Comparison of ENCODE assay signal across 11 mouse cellular contexts in genomic region chr13:112063409-112064111, GRCm38 (mm10).
DNase-seq lines count a peak whose midpoint lies in the region; ATAC-seq and TF ChIP-seq lines count a peak whose summit lies in the region.
"Had no signal": no experiment of that assay in that cellular context is flagged by ENCODE, and none has a peak within 500 bp of the region (broad histone marks: within the 10 kb centered on the region; RNA-seq: fewer than 3 reads in every experiment).

No protein-coding gene starts in this region.

- H3K27ac ChIP-seq in embryonic facial prominence, embryonic 12.5 days: 0 out of 2 replicates have a peak overlapping the region, but pooled peaks have one; percentile 9
- H3K27ac ChIP-seq: hindbrain, embryonic 15.5 days; lung, embryonic 15.5 days had no signal

- H3K4me1 ChIP-seq in embryonic facial prominence, embryonic 12.5 days: peaks cover 15% of the 10 kb centered on the region
- H3K4me1 ChIP-seq: hindbrain, embryonic 15.5 days had no signal

- WGBS in embryonic facial prominence, embryonic 12.5 days: 40% methylated on average over 11 of the region's 11 CpGs

- no peaks in the 10 kb centered on the region for H3K9me3 ChIP-seq in embryonic facial prominence, embryonic 12.5 days
- H3K9me3 ChIP-seq: hindbrain, embryonic 15.5 days; lung, embryonic 15.5 days had no signal

- TF ChIP-seq POLR2A in myocyte (IDR thresholded peaks at IDR 0.05; ENCODE audit: insufficient read length, low read depth): no peak

- peak; percentile 97 for DNase-seq in 416B (ENCODE audit: low read depth)
- DNase-seq in right cerebral cortex, postnatal 36 days (ENCODE audit: low spot score in 2 of 2): no peak
- DNase-seq in frontal cortex, postnatal 25 days (ENCODE audit: low spot score in 2 of 2): no peak
- DNase-seq in frontal cortex, adult 2 months (ENCODE audit: extremely low spot score in 1 of 2, low spot score in 1 of 2): no peak
- DNase-seq: cerebellum, adult 9-10 months had no signal

- no peak overlapping the region for H3K9ac ChIP-seq in embryonic facial prominence, embryonic 12.5 days
- H3K9ac ChIP-seq: hindbrain, embryonic 15.5 days; lung, embryonic 15.5 days had no signal

- H3K27me3 ChIP-seq in embryonic facial prominence, embryonic 12.5 days: no peaks in the 10 kb centered on the region
- no peaks in the 10 kb centered on the region for H3K27me3 ChIP-seq in myocyte (ENCODE audit: control insufficient read depth, insufficient read depth, insufficient read length)
- H3K27me3 ChIP-seq: hindbrain, embryonic 15.5 days; lung, embryonic 15.5 days had no signal

- no peaks in the 10 kb centered on the region for H3K36me3 ChIP-seq in embryonic facial prominence, embryonic 12.5 days
- no peaks in the 10 kb centered on the region for H3K36me3 ChIP-seq in myocyte (ENCODE audit: control insufficient read depth, insufficient read depth)
- H3K36me3 ChIP-seq: hindbrain, embryonic 15.5 days; lung, embryonic 15.5 days had no signal

- H3K4me3 ChIP-seq in embryonic facial prominence, embryonic 12.5 days: no peak overlapping the region
- H3K4me3 ChIP-seq in myocyte: no peak overlapping the region
- H3K4me3 ChIP-seq: hindbrain, embryonic 15.5 days; lung, embryonic 15.5 days had no signal

- H3ac ChIP-seq in myocyte (ENCODE audit: control insufficient read depth, insufficient read length): no peak overlapping the region

- no peaks in the 10 kb centered on the region for H3K79me2 ChIP-seq in myocyte (ENCODE audit: control insufficient read depth, insufficient read depth)

- ATAC-seq in CD4-positive, CD25-positive, alpha-beta regulatory T cell, adult 4 months: peak; percentile 90
- ATAC-seq in embryonic facial prominence, embryonic 12.5 days (ENCODE audit: insufficient number of reproducible peaks, insufficient read depth, low FRiP score, low TSS enrichment): 0 out of 2 replicates have a peak, but pooled peaks have one; percentile 25
- ATAC-seq: forebrain, embryonic 14.5 days had no signal

- no peak overlapping the region; the same call in 1 of the 2 replicates for H3K4me2 ChIP-seq in embryonic facial prominence, embryonic 12.5 days (replicated peaks)
- peak overlapping the region; percentile 49 for H3K4me2 ChIP-seq in myocyte (ENCODE audit: low read depth)
- H3K4me2 ChIP-seq: hindbrain, embryonic 15.5 days; lung, embryonic 15.5 days had no signal

TF ChIP-seq in myocyte, 11 proteins besides CTCF, POLR2A, EP300 and RAD21:
- no peak for TF ChIP-seq POLR2AphosphoS2 (IDR thresholded peaks at IDR 0.05; ENCODE audit: insufficient read length, low read depth)
- TF ChIP-seq TCF3 (IDR thresholded peaks at IDR 0.05; ENCODE audit: insufficient read length, low read depth): no peak
- TF ChIP-seq MAX (IDR thresholded peaks at IDR 0.05; ENCODE audit: low read depth): no peak
- TF ChIP-seq MYOG (IDR thresholded peaks at IDR 0.05; ENCODE audit: control insufficient read depth in 1 of 3, insufficient read depth in 1 of 3, insufficient read length in 2 of 3, low read depth in 2 of 3): no peak
- no peak for TF ChIP-seq MYOD1 (IDR thresholded peaks at IDR 0.05; ENCODE audit: control insufficient read depth in 1 of 3, insufficient read length in 2 of 3, low read depth in 2 of 3)
- no peak for TF ChIP-seq USF1 (IDR thresholded peaks at IDR 0.05; ENCODE audit: low read depth)
- TF ChIP-seq REST (IDR thresholded peaks at IDR 0.05; ENCODE audit: insufficient read depth, insufficient read length): no peak
- TF ChIP-seq SRF (IDR thresholded peaks at IDR 0.05; ENCODE audit: control insufficient read depth, insufficient read length, low read depth): no peak
- no peak for TF ChIP-seq TCF12 (IDR thresholded peaks at IDR 0.05; ENCODE audit: insufficient read depth, poor library complexity, severe bottlenecking)
- no peak for TF ChIP-seq E2F4 (IDR thresholded peaks at IDR 0.05; ENCODE audit: insufficient read depth)
- no peak for TF ChIP-seq CEBPB (IDR thresholded peaks at IDR 0.05; ENCODE audit: insufficient read depth, poor library complexity, severe bottlenecking)
